Mouse (Mus musculus) liver, embryonic 11.5 days (tissue): Measurements from ENCODE around the gene BC049352. TPM values are rescaled to one million over a fixed set of nuclear protein-coding genes. Genes with fewer than 3 reads are reported as not detected.

Experiments used
- ATAC-seq: fragments of 200-750 bp; cut with Nextera tagmentation; replicated peaks from 2 replicates; pipeline ENCODE4 v1.8.0; 2017; ENCODE audit warnings: moderate number of reproducible peaks, mild to moderate bottlenecking, moderate TSS enrichment, moderate library complexity; ENCODE audit not compliant: low FRiP score
- DNase-seq: peaks from one replicate; pipeline ENCODE4 v3.0.0-alpha.2; 2017; ENCODE audit warnings: low spot score
- H3K27ac ChIP-seq: fragments of 300-500 bp; sonication (generic); 2 replicates; pipeline ENCODE4 v1.5.1; 2014; ENCODE audit warnings: mild to moderate bottlenecking, low read depth, low read length, control low read depth
- H3K27me3 ChIP-seq: fragments of 300-500 bp; sonication (generic); replicated peaks from 2 replicates; pipeline ENCODE4 v1.6.1; 2014; ENCODE audit warnings: low read length, mixed read lengths; ENCODE audit not compliant: control insufficient read depth, insufficient read depth
- H3K36me3 ChIP-seq: fragments of 300-500 bp; sonication (generic); 2 replicates; pipeline ENCODE4 v1.6.1; 2014; ENCODE audit warnings: mild to moderate bottlenecking, low read length, moderate library complexity, mixed read lengths; ENCODE audit not compliant: control insufficient read depth, insufficient read depth
- H3K4me1 ChIP-seq: fragments of 300-500 bp; sonication (generic); replicated peaks from 2 replicates; pipeline ENCODE4 v1.6.1; 2014; ENCODE audit warnings: low read length, mixed read lengths; ENCODE audit not compliant: control insufficient read depth, insufficient read depth
- H3K4me2 ChIP-seq: fragments of 300-500 bp; sonication (generic); 2 replicates; pipeline ENCODE4 v1.6.1; 2014; ENCODE audit warnings: mild to moderate bottlenecking, control low read depth, moderate library complexity
- H3K4me3 ChIP-seq: fragments of 300-500 bp; sonication (generic); 2 replicates; pipeline ENCODE4 v1.5.1; 2014; ENCODE audit warnings: low read depth, low read length, control low read depth
- H3K9ac ChIP-seq: fragments of 300-500 bp; sonication (generic); 2 replicates; pipeline ENCODE4 v1.6.1; 2014; ENCODE audit warnings: low read depth, low read length, control low read depth
- H3K9me3 ChIP-seq: fragments of 300-500 bp; sonication (generic); 2 replicates; pipeline ENCODE4 v1.6.1; 2016; ENCODE audit warnings: low read length, inconsistent platforms, mixed read lengths; ENCODE audit not compliant: control insufficient read depth
- WGBS: fragments of 180-500 bp; shearing (Covaris S2); extraction: QIAGEN DNeasy Blood & Tissue Kit; methylation state at CpG from one replicate; pipeline ENCODE4 v1.1.7; 2014; 5-methylcytosine and 5-hydroxymethylcytosine counted together
- polyA plus RNA-seq: library from polyadenylated mRNA; unstranded; fragments of >200 nt; fragmentation: Nextera tagmentation; extraction: Ambion mirVana; gene quantifications from 2 replicates; pipeline ENCODE4 v1.2.1, GENCODE M21; 2014

The BC049352 gene
- polyA plus RNA-seq, 1 experiment from 2014 or later, result 0.15 TPM

- 0 out of 2 replicates have a peak, but pooled peaks cover 4% of the 10 kb centered on the region for H3K27me3 ChIP-seq
- H3K9me3 ChIP-seq, result no peaks in the 10 kb centered on the region
- no peak overlapping the region for H3K4me2 ChIP-seq
- H3K9ac ChIP-seq, result no peak overlapping the region
- H3K4me3 ChIP-seq, result no peak overlapping the region
- ATAC-seq (no peak), DNase-seq (no peak)
- H3K27ac ChIP-seq, result no peak overlapping the region
- no peaks in the 10 kb centered on the region for H3K36me3 ChIP-seq
- 56% methylated on average over 3 of the region's 3 CpGs for WGBS
- H3K4me1 ChIP-seq, result no peaks in the 10 kb centered on the region
Measured at GRCm38 (mm10) chr9:45182521-45182920, 714 bp downstream of the BC049352 start.

DNA sequence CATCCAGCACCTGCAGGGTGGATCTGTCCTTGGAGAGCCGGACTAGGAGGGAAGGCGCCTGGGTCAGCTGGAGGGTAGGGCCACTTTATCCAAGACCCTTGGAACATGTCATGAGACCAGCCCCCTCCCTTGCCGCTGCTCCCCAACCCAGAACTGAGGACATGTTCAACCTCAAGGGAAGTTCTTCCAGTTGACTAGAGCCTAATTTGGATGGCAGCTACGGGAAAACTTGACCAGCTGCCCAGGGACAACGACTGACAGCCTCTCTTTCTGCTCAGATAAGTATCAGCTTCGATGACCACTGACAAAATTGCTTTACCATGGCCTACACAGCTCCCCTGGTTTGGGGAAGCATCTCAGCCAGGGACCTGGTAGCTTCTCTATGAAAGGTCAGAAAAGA lies 1.5 kb downstream of the BC049352 start:
- H3K4me3 ChIP-seq, result no peak overlapping the region
- 0 out of 2 replicates have a peak, but pooled peaks cover 4% of the 10 kb centered on the region for H3K27me3 ChIP-seq
- 75% methylated on average over 6 of the region's 6 CpGs for WGBS
- no peak for ATAC-seq
- no peaks in the 10 kb centered on the region for H3K36me3 ChIP-seq
- no peak overlapping the region for H3K27ac ChIP-seq
- H3K9ac ChIP-seq, result no peak overlapping the region
- H3K4me2 ChIP-seq, result no peak overlapping the region
- no peak for DNase-seq
- no peaks in the 10 kb centered on the region for H3K9me3 ChIP-seq
- H3K4me1 ChIP-seq, result no peaks in the 10 kb centered on the region

DNA sequence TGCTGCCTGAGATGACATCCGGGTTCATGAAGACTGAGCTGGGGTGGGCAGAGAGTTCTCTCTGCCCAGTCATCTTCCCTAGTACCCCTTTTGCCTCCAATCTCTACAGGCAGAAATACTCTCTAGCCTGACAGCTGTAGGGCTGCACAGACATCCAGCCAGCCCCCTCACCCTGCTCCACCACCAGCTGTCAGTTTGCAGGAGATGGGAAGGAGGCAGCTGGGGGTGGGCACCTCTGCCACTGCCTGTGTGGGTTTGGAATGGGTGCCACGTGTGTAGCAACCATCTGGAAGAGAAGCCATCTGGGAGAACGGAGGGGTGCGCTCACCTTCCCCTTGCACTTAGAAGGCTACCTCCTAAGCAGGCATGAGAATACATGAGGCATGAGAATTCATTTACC lies 3.4 kb downstream of the BC049352 start:
- Histone ChIP-seq H3K9ac (no peak overlapping the region), H3K4me3 (no peak overlapping the region), H3K4me2 (no peak overlapping the region), H3K27me3 (0 out of 2 replicates have a peak, but pooled peaks cover 4% of the 10 kb centered on the region), H3K4me1 (no peaks in the 10 kb centered on the region), H3K9me3 (no peaks in the 10 kb centered on the region), H3K36me3 (no peaks in the 10 kb centered on the region), H3K27ac (no peak overlapping the region)
- 72% methylated on average over 4 of the region's 4 CpGs for WGBS
- DNase-seq (no peak), ATAC-seq (no peak)

GRCm38 (mm10) chr9:45188570-45189563 lies 7.1 kb downstream of the BC049352 start:
- ATAC-seq, result no peak
- no peaks in the 10 kb centered on the region for H3K36me3 ChIP-seq
- H3K9me3 ChIP-seq, result no peaks in the 10 kb centered on the region
- WGBS, result 83% methylated on average over 10 of the region's 10 CpGs
- H3K4me3 ChIP-seq, result no peak overlapping the region
- H3K27ac ChIP-seq, result no peak overlapping the region
- no peaks in the 10 kb centered on the region for H3K4me1 ChIP-seq
- H3K27me3 ChIP-seq, result no peaks in the 10 kb centered on the region
- no peak overlapping the region for H3K9ac ChIP-seq
- DNase-seq, result no peak
- H3K4me2 ChIP-seq, result no peak overlapping the region

- Histone ChIP-seq H3K4me3 (no peak overlapping the region), H3K9ac (no peak overlapping the region)
- 75% methylated on average over 4 of the region's 4 CpGs for WGBS
Measured at GRCm38 (mm10) chr9:45189661-45190174, 7.9 kb downstream of the BC049352 start.

DNA sequence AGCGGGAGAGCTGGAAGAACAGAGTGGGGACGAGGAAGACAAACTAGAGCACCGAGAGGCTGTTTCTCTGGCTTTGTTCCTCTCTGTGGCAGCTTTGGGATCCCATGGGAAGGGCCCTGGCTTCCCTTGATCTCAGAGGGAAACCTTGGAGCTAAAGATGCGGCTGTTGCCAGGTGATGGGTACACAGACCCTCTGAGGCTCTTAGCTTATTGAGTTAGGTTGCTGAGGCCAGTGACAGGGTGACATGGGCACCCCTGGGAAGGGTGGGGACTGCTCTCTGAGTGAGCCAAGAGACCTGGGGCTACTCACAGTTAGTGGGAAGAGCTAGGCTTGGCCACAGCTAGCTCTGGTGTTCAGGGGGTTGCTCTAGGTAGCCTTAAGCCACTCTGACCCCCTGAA lies 13.7 kb downstream of the BC049352 start:
- no peaks in the 10 kb centered on the region for H3K9me3 ChIP-seq
- WGBS, result 73% methylated on average over 4 of the region's 4 CpGs
- no peaks in the 10 kb centered on the region for H3K4me1 ChIP-seq
- H3K4me3 ChIP-seq, result no peak overlapping the region
- DNase-seq (no peak), ATAC-seq (no peak)
- no peaks in the 10 kb centered on the region; the same call in 1 of the 2 replicates for H3K27me3 ChIP-seq
- no peaks in the 10 kb centered on the region for H3K36me3 ChIP-seq
- no peak overlapping the region for H3K27ac ChIP-seq
- no peak overlapping the region for H3K4me2 ChIP-seq
- H3K9ac ChIP-seq, result no peak overlapping the region

More at GRCm38 (mm10) chr9:45189661-45190174, 7.9 kb downstream of the BC049352 start:
- no peak for ATAC-seq
- DNase-seq, result no peak
- Histone ChIP-seq H3K36me3 (no peaks in the 10 kb centered on the region), H3K4me2 (no peak overlapping the region), H3K27me3 (no peaks in the 10 kb centered on the region), H3K9me3 (no peaks in the 10 kb centered on the region), H3K27ac (no peak overlapping the region), H3K4me1 (no peaks in the 10 kb centered on the region)

DNA sequence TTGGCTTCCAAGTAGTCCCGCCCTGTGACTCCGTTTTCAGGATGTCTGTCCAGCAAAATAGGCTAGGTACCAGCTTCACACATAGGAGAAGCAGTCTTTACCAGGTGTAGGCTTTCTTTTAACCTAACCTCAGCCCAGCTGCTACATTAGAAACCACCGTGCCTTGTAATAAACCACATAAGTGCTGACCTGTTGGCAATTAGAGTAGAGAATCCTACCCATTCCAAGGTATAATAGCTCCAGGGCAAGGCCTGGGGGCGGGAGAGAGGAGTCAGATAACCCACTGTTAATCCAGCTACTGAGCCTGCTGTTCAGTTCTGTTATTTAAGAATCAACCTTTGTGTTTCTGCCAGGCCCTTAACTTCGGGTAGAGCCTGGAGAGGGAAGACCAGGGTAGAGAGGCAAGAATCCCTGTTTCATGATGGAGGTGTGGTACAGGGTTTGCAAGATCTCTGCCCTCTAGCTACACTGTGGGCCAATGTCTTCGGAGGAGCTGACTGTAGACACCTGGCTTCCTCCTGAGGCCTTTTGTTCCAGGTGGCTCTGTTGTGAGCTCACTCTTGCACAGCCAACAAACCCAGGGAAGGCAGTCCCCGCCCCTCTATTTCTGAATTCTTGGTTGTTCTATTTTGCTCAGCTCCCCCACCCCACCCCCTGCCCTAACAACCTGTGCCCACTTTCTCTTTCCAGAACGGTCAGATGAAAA lies 14.5 kb downstream of the BC049352 start:
- DNase-seq (no peak), ATAC-seq (no peak)
- no peaks in the 10 kb centered on the region for H3K36me3 ChIP-seq
- H3K9me3 ChIP-seq, result no peaks in the 10 kb centered on the region
- H3K9ac ChIP-seq, result no peak overlapping the region
- H3K27ac ChIP-seq, result no peak overlapping the region
- 70% methylated on average over 8 of the region's 8 CpGs for WGBS
- H3K4me3 ChIP-seq, result no peak overlapping the region
- no peak overlapping the region for H3K4me2 ChIP-seq
- H3K4me1 ChIP-seq, result no peaks in the 10 kb centered on the region
- H3K27me3 ChIP-seq, result no peaks in the 10 kb centered on the region; the same call in 1 of the 2 replicates

DNA sequence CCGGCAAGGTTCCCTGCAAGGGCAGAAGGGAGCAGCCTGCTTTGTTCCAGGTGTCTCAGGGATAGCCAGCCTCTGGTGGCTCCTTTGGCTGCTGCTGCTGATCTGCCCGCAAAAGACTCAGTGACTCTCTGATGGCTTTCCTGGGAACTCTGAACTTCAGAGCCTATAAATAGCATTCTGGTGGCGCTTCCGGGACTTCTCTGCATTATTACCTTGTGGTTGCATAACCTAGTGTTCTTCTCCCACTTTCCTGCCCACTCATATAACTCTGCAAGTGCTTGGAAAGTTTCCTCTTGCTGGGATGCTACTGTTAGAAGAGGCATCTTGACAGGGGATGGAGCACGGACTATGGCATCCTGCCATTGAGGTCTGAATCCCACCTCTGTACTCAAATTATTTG lies 15.7 kb downstream of the BC049352 start:
- ATAC-seq (no peak), DNase-seq (no peak)
- Histone ChIP-seq H3K27me3 (no peaks in the 10 kb centered on the region; the same call in 1 of the 2 replicates), H3K4me3 (no peak overlapping the region), H3K27ac (no peak overlapping the region), H3K4me1 (0 out of 2 replicates have a peak, but pooled peaks cover 3% of the 10 kb centered on the region), H3K9me3 (no peaks in the 10 kb centered on the region), H3K36me3 (no peaks in the 10 kb centered on the region), H3K9ac (no peak overlapping the region), H3K4me2 (no peak overlapping the region)
- WGBS, result 86% methylated on average over 5 of the region's 5 CpGs
